Mouse (Mus musculus) forebrain, embryonic 11.5 days (tissue): Measurements from ENCODE around the gene Vwa5a. TPM values are rescaled to one million over a fixed set of nuclear protein-coding genes. Genes with fewer than 3 reads are reported as not detected.

ENCODE experiments used
- ATAC-seq: fragments of 200-750 bp; cut with Nextera tagmentation; replicated peaks from 2 replicates; pipeline ENCODE4 v1.8.0; 2017; ENCODE audit warnings: moderate TSS enrichment; ENCODE audit not compliant: low FRiP score
- DNase-seq: peaks from one replicate; pipeline ENCODE4 v3.0.0-alpha.2; 2017; ENCODE audit warnings: low spot score
- H3K27ac ChIP-seq: fragments of 300-500 bp; sonication (generic); 2 replicates; pipeline ENCODE4 v1.5.1; 2014; ENCODE audit warnings: low read depth, low read length
- H3K27me3 ChIP-seq: fragments of 300-500 bp; sonication (generic); 2 replicates; pipeline ENCODE4 v1.6.1; 2014; ENCODE audit warnings: mild to moderate bottlenecking, low read length, mixed read lengths; ENCODE audit not compliant: control insufficient read depth, insufficient read depth
- H3K36me3 ChIP-seq: fragments of 300-500 bp; sonication (generic); 2 replicates; pipeline ENCODE4 v1.6.1; 2014; ENCODE audit warnings: mild to moderate bottlenecking, low read length, moderate library complexity, mixed read lengths; ENCODE audit not compliant: control insufficient read depth, insufficient read depth
- H3K4me1 ChIP-seq: fragments of 300-500 bp; sonication (generic); replicated peaks from 2 replicates; pipeline ENCODE4 v1.6.1; 2014; ENCODE audit warnings: low read length, mixed read lengths; ENCODE audit not compliant: control insufficient read depth, insufficient read depth
- H3K4me2 ChIP-seq: fragments of 300-500 bp; sonication (generic); 2 replicates; pipeline ENCODE4 v1.6.1; 2014; ENCODE audit warnings: low read depth, mild to moderate bottlenecking, low read length, moderate library complexity, mixed read lengths; ENCODE audit not compliant: severe bottlenecking
- H3K4me3 ChIP-seq: fragments of 300-500 bp; sonication (generic); 2 replicates; pipeline ENCODE4 v1.5.1; 2014; ENCODE audit warnings: low read depth, low read length
- H3K9ac ChIP-seq: fragments of 300-500 bp; sonication (generic); 2 replicates; pipeline ENCODE4 v1.6.1; 2014; ENCODE audit warnings: low read length
- H3K9me3 ChIP-seq: fragments of 300-500 bp; sonication (generic); 2 replicates; pipeline ENCODE4 v1.6.1; 2016; ENCODE audit warnings: low read length, mixed read lengths; ENCODE audit not compliant: control insufficient read depth
- whole genome bisulfite sequencing: fragments of 180-500 bp; shearing (Covaris S2); extraction: QIAGEN DNeasy Blood & Tissue Kit; methylation state at CpG from one replicate; pipeline ENCODE4 v1.1.7; 2014; 5-methylcytosine and 5-hydroxymethylcytosine counted together
- polyA plus RNA-seq: library from polyadenylated mRNA; unstranded; fragments of >200 nt; fragmentation: Nextera tagmentation; extraction: Ambion mirVana; gene quantifications from 2 replicates; pipeline ENCODE4 v1.2.1, GENCODE M21; 2014

The Vwa5a gene
- 9.1 and 9.7 TPM in 2 replicates for polyA plus RNA-seq

- peak within 1 kb of the TSS; percentile 36 for H3K4me3 ChIP-seq
- ATAC-seq = peak; percentile 75
- no peak for DNase-seq
- H3K36me3 ChIP-seq = no peaks in the 10 kb centered on the region
- H3K27me3 ChIP-seq = no peaks in the 10 kb centered on the region
- no peak within 1 kb of the TSS for H3K27ac ChIP-seq
- no peaks in the 10 kb centered on the region for H3K4me1 ChIP-seq
- H3K9ac ChIP-seq = peak within 1 kb of the TSS; percentile 43
- H3K9me3 ChIP-seq = no peaks in the 10 kb centered on the region
- H3K4me2 ChIP-seq = peak within 1 kb of the TSS; percentile 36
- 3% methylated on average over 4 of the region's 4 CpGs for whole genome bisulfite sequencing
Measured at GRCm38 (mm10) chr9:38718102-38718501, at the start of gene Vwa5a. Gene Vwa5a, plus strand, starts transcription at chr9:38718268.

GRCm38 (mm10) chr9:38672887-38673286, 45.2 kb upstream of the Vwa5a start:
- H3K9ac ChIP-seq = no peak overlapping the region
- H3K9me3 ChIP-seq = no peaks in the 10 kb centered on the region
- no peak overlapping the region for H3K4me3 ChIP-seq
- no peaks in the 10 kb centered on the region for H3K4me1 ChIP-seq
- ATAC-seq = no peak
- WGBS = 82% methylated on average over 2 of the region's 2 CpGs
- H3K27me3 ChIP-seq = no peaks in the 10 kb centered on the region
- H3K4me2 ChIP-seq = no peak overlapping the region
- H3K36me3 ChIP-seq = no peaks in the 10 kb centered on the region
- no peak overlapping the region for H3K27ac ChIP-seq
- DNase-seq = no peak

GRCm38 (mm10) chr9:38674501-38674900, 43.6 kb upstream of the Vwa5a start, which contains the start of gene Olfr918:
Gene Olfr918, minus strand, starts transcription at chr9:38674601.
- DNase-seq (no peak), ATAC-seq (no peak)
- no peak within 1 kb of the TSS for H3K4me2 ChIP-seq
- no peak within 1 kb of the TSS for H3K27ac ChIP-seq
- no peak within 1 kb of the TSS for H3K4me3 ChIP-seq
- H3K36me3 ChIP-seq = no peaks in the 10 kb centered on the region
- WGBS = 88% methylated on average over 2 of the region's 2 CpGs
- no peaks in the 10 kb centered on the region for H3K9me3 ChIP-seq
- H3K4me1 ChIP-seq = no peaks in the 10 kb centered on the region
- no peak within 1 kb of the TSS for H3K9ac ChIP-seq
- H3K27me3 ChIP-seq = no peaks in the 10 kb centered on the region

GRCm38 (mm10) chr9:38718927-38719441, 916 bp downstream of the Vwa5a start:
- ATAC-seq (peak; percentile 25; the same call in 1 of the 2 replicates), DNase-seq (no peak)
- no peaks in the 10 kb centered on the region for H3K4me1 ChIP-seq
- no peaks in the 10 kb centered on the region for H3K27me3 ChIP-seq
- H3K27ac ChIP-seq = no peak overlapping the region
- H3K9me3 ChIP-seq = no peaks in the 10 kb centered on the region
- H3K36me3 ChIP-seq = no peaks in the 10 kb centered on the region
- peak overlapping the region; percentile 36 for H3K4me3 ChIP-seq
- 2% methylated on average over 3 of the region's 3 CpGs for WGBS
- H3K9ac ChIP-seq = no peak overlapping the region; the same call in 1 of the 2 replicates
- peak overlapping the region; percentile 36 for H3K4me2 ChIP-seq

GRCm38 (mm10) chr9:38724044-38724443, 6.0 kb downstream of the Vwa5a start:
- 89% methylated on average over 1 of the region's 1 CpGs for WGBS

DNA sequence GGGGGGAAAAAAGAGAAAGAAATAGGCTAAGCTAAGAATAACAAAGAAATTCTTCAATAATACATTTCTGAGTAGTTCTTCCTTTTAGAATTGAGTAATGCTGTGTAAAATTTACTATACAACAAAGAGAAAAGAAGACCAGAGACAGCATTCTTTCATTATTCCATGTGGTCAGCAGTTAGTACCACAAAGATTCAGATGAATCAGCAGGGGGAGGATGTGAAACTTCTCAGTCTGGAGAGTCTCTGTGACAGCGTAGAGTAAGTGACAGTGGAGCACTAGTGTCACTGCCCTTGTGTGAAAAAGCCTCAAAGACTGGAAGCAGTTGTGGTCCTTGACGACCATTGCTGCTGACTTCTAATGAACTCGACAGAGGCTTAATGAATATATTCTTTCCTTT, 10.2 kb downstream of the Vwa5a start:
- ATAC-seq (no peak), DNase-seq (no peak)
- Histone ChIP-seq H3K9me3 (no peaks in the 10 kb centered on the region), H3K4me1 (no peaks in the 10 kb centered on the region), H3K4me2 (no peak overlapping the region), H3K27me3 (no peaks in the 10 kb centered on the region), H3K9ac (no peak overlapping the region), H3K36me3 (no peaks in the 10 kb centered on the region), H3K4me3 (no peak overlapping the region), H3K27ac (no peak overlapping the region)
- 72% methylated on average over 3 of the region's 3 CpGs for WGBS

More at GRCm38 (mm10) chr9:38724044-38724443, 6.0 kb downstream of the Vwa5a start:
- ATAC-seq (no peak), DNase-seq (no peak)
- Histone ChIP-seq H3K36me3 (no peaks in the 10 kb centered on the region), H3K4me2 (no peak overlapping the region), H3K27ac (no peak overlapping the region), H3K27me3 (no peaks in the 10 kb centered on the region), H3K4me3 (no peak overlapping the region), H3K9ac (no peak overlapping the region), H3K9me3 (no peaks in the 10 kb centered on the region), H3K4me1 (no peaks in the 10 kb centered on the region)

DNA sequence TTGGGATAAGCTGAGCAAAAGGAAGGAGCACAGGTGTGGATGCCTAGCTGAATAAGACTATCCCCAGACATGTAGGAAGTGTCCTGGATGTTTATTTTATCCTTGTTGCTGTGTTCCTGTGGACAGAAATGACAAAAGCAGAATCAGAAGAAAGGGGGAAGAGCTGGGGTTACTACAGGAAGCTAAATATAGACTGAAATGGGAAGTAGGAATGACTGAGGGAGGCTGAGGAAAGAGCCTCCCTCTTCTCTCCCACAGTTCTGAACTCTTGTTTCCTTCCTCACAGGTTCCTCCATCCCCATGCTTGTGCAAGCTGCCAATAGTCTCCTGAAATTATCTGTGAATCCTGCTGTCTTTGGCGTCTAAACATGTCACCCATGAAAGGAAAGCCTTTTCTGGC, 23.3 kb downstream of the Vwa5a start:
- H3K36me3 ChIP-seq = no peaks in the 10 kb centered on the region
- DNase-seq (no peak), ATAC-seq (no peak)
- 92% methylated on average over 1 of the region's 1 CpGs for WGBS
- H3K9me3 ChIP-seq = no peaks in the 10 kb centered on the region
- no peak overlapping the region for H3K27ac ChIP-seq
- no peak overlapping the region for H3K9ac ChIP-seq
- no peaks in the 10 kb centered on the region for H3K27me3 ChIP-seq
- no peaks in the 10 kb centered on the region for H3K4me1 ChIP-seq
- H3K4me3 ChIP-seq = no peak overlapping the region
- no peak overlapping the region for H3K4me2 ChIP-seq

GRCm38 (mm10) chr9:38744619-38745315, 26.7 kb downstream of the Vwa5a start:
- 86% methylated on average over 4 of the region's 4 CpGs for WGBS
- Histone ChIP-seq H3K4me3 (no peak overlapping the region), H3K36me3 (no peaks in the 10 kb centered on the region), H3K4me2 (no peak overlapping the region), H3K27me3 (no peaks in the 10 kb centered on the region), H3K27ac (no peak overlapping the region), H3K9ac (no peak overlapping the region), H3K9me3 (no peaks in the 10 kb centered on the region), H3K4me1 (no peaks in the 10 kb centered on the region)
- DNase-seq (no peak), ATAC-seq (no peak)

- H3K9me3 ChIP-seq = no peaks in the 10 kb centered on the region
- no peak within 1 kb of the TSS for H3K4me3 ChIP-seq
- no peak within 1 kb of the TSS for H3K27ac ChIP-seq
- H3K9ac ChIP-seq = no peak within 1 kb of the TSS
- H3K27me3 ChIP-seq = no peaks in the 10 kb centered on the region
- 91% methylated on average over 1 of the region's 1 CpGs for WGBS
- no peaks in the 10 kb centered on the region for H3K36me3 ChIP-seq
- DNase-seq (no peak), ATAC-seq (no peak)
- no peak within 1 kb of the TSS for H3K4me2 ChIP-seq
- no peaks in the 10 kb centered on the region for H3K4me1 ChIP-seq
Measured at GRCm38 (mm10) chr9:38751999-38752398, 33.9 kb downstream of the Vwa5a start, which contains the start of gene Olfr920. Gene Olfr920, plus strand, starts transcription at chr9:38752299.
